Mouse (Mus musculus): Measurements from ENCODE around the gene Mex3d.

- TF ChIP-seq GATA1 (IDR thresholded peaks at IDR 0.05; ENCODE audit: borderline replicate concordance, low read length) (no peak), FLI1 (IDR thresholded peaks at IDR 0.05; ENCODE audit: low read length) (no peak)
These were observed 29.9 kb upstream of the Mex3d start for GRCm38 (mm10) chr10:80417371-80417770.
